Mouse (Mus musculus): ENCODE results near the gene Ctsz.

- peak in 1 of 2 experiments; percentile 85; a peak in 2 of 4 replicates for TF ChIP-seq POLR2A (IDR thresholded peaks at IDR 0.05; ENCODE audit: control insufficient read depth in 1 of 2, insufficient read depth in 1 of 2, low read depth in 1 of 2, low read length in 2 of 2, poor library complexity in 1 of 2)
- TF ChIP-seq MAFK (IDR thresholded peaks at IDR 0.05; ENCODE audit: borderline replicate concordance, low read depth, low read length), result no peak
- no peak for TF ChIP-seq CTCF (IDR thresholded peaks at IDR 0.05 in 2 of 3, conservative IDR thresholded peaks at IDR 0.05 in 1 of 3; ENCODE audit: control insufficient read depth in 1 of 3, insufficient read depth in 1 of 3, low read depth in 2 of 3, low read length in 3 of 3, poor library complexity in 1 of 3, severe bottlenecking in 1 of 3)
These were observed 34.1 kb upstream of the Ctsz start, which contains the start of gene Prelid3b for GRCm38 (mm10) chr2:174472818-174473549.

Data from MEL (cell line).